Mouse (Mus musculus): ENCODE results near the gene Atg4d.
"Not testable (repeated sequence)": the region's sequence is repeated elsewhere in the genome, so short reads cannot be mapped to it uniquely, and the experiment has no call there.

The Atg4d gene

DNA sequence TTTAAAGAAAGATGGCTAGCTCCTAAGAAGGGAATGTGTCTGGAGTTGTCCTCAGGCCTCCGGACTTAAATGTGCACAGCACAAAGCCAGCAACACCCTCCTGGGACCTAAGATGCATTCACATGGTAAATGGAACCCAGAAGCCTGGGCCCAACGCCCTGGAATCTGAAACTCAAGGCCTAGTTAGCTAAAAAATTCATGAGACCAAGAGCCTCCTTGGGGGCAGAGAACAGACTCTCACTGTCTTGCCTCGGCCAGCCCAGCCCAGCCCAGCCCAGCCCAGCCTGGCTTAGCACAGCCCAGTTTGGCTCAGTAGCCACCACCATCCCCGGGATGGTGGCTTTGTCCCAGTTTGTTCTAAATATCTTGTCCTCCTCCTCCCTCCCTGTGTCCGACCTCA is 50.3 kb downstream of the Atg4d start:
- no peak for DNase-seq

DNA sequence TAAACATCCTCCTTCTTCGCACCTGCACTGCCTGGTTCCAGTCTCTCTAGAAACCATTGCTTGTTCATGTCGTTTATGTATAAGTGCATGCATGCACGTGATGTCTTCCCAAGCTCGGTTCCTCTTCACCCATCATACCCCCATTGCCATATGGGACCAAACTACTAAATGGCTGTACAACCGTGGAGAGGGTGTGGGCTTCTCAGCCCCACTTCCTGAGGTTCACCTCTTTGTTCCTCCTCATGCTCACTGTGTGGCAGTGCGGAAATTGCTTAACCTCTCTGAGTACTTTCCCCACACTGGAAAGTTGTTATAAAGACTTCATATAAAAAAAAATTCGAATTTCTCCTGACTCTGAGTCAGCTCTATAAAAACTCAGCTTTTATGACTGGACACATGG is 51.6 kb downstream of the Atg4d start:
- DNase-seq = no peak

DNA sequence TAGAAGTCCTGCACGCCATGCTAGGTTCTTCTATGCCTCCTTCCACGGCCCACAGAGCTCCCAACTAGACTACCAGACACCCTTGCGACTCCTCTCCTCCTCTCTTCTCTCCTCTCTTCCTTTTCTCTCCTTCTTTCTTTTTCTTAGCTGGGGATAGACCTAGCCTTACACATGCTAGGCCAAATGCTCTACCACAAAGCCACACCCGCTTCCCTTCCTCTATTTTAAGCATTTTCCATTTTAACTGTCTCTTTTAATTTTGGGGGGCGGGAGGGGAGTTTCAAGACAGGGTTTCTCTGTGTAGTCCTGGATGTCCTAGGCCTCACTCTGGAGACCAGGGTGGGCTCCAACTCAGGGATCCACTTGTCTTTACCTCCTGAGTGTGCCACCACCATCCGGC is 53.7 kb downstream of the Atg4d start:
- DNase-seq = no peak

DNA sequence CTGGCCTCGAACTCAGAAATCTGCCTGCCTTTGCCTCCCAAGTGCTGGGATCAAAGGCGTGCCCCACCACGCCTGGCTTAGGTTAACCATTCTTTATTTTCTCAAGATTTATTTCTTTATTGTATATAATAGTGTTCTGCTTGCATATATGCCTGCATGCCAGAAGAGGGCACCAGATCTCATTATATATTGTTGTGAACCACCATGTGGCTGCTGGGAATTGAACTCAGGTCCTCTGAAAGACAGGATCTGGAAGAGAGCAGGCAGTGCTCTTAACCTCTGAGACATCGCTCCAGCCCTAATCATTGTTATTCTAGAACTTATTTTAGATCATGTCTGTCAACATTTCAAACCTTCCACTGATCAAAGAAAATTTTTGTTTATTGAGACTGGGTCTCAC is 54.4 kb downstream of the Atg4d start:
- no peak for DNase-seq

DNA sequence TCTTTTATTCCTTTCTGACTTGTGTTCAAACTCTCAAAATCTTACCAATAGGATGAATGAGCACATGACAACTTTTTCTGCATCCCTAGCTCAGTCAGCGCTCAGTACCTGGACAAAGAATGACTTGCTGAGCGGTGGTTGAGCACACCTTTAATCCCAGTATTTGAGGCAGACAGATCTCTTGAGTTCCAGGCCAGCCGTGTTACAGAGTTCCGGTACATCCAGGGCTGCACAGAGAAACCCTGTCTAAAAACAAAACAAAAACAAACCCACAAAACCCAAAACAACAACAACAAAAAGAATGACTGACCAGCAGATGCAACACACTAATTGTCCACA is 55.2 kb downstream of the Atg4d start:
- DNase-seq = no peak

DNA sequence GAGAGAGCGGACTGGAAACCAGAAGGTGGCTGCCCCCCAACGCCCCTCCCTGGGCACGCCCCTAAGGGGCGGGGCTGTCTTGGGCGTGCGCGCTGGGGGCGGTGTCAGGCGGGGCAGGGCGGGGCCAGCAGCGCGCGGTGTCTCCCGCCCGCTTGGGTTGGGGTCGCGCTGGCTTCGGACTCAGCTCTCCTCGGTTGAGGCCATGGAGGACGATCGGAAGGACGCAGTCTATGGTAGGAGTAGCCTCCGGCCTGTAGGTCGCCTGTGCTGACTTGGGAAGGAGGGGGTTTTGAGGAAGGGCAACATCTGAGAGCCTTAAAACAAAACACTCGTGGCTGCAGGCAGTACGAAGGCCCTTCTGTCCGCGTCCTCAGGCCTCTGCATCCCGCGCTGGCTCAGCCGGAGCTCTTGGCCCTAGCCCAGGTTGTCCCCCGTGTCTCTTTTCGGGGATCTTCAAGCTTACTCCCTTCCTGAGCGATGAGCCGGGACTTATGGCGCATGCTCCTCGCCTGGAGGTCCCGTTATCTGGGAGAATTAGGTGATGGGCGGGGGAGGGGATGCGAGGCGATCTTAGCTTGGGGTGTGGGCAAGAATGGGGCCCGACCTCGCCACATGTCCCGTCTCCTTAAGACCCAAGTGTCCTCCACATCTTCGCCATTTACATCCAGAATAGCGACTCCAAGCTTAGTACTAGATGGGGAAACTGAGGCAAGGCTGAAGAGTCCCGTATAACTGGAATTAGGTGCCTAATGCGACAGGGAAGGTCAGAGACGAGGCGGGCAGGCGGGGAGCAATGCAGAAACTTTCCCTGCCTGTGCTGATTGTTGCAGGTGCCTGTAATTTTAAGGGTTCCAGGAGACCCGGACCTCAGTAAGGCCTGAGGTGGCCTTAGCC is 55.8 kb downstream of the Atg4d start, which contains the start of gene Slc44a2:
Gene Slc44a2 (plus strand): TSS at position 80 of the 894 bp plus-strand sequence.
- DNase-seq = peak; percentile 72

DNA sequence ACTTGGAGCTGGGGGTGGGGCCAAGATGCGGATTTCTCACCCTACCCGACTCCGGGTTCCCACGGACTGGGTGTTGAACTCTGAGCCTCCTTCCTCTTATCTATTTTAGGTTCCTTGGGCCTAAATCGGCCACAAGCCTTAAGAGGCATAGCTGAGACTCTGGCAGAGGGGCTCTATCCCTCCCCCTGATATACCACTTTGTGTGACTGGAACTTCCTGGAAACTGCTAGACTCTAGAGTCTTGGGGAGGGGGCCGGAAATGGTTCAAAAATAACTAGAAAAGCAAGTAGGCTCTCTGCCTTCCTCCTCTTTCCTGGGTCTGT is 56.4 kb downstream of the Atg4d start:
- no peak for DNase-seq

DNA sequence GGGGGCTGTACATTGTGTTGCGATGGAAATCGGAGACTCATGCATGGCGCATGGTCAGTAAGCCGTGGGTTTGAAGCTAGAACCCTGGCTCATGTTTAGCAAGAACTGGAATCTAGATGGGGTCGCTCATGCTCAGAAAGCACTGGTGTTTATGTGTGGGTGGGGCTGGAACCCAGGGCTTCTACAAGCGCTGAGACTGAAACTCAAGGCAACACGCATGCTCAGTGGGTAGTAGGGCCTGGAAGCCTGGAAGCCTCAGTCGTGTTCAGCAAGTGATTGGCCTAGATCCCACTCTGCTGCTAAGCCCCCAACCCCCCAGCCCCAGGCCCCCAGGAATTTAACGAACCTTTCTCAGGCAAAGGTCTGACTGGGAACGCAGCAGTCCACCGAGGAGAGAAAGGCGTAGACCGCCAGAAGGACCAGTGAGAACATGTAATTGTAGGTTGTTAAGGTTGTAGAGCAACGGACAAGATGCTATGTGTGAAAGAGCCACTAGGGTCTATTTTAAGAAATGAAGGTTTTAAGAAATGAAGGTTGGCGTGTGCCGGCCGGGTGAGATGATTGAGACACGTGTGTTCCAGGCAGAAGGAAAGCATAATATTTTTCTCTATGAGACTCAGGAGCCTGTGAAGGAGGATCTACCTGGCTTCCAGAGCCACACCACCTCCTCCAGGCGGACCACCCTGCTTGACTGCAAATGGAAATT is 57.3 kb downstream of the Atg4d start:
- DNase-seq = no peak

DNA sequence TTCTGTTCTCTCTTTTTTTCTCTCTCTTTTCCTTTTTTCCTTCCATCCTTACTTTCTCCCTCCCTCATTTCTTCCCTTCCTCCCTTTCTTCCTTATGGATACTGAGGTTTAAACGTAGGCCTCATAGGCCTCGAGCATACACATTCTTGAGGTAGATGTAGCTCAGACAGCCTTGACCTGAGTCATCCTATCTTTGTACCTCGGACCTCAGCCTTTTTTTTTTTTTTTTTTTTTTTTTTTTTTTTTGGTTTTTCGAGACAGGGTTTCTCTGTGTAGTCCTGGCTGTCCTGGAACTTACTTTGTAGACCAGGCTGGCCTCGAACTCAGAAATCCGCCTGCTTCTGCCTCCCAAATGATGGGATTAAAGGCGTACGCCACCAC is 57.8 kb downstream of the Atg4d start:
- not testable (repeated sequence) for DNase-seq

DNA sequence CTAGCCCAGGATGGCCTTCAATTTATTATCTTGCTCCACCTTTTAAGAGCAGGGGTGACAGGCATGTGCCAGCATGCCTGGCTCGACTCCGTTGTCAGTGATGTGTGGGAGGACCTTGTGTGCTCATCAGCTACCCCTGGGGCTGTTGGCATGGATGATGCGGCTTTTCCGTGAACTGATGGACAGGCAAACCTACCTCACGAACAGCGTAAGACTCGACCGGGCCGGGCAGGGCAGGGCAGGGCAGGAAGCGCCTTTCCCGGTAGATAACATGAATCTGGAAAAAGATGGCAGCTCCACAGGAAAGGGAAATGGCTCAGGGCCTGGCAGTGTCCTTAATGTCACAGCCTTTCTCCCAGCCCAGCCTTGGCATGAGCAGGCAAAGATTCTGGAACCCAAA is 59.2 kb downstream of the Atg4d start:
- DNase-seq = no peak

Measured in right cerebral cortex, postnatal 4 days (tissue).